Mouse (Mus musculus) liver, embryonic 14.5 days (tissue): ENCODE data around the gene Trim14. TPM values are rescaled to one million over a fixed set of nuclear protein-coding genes. Genes with fewer than 3 reads are reported as not detected.

Experiments used
- ATAC-seq: fragments of 200-750 bp; cut with Nextera tagmentation; 2 replicates; pipeline ENCODE4 v1.8.0; 2017; ENCODE audit warnings: moderate number of reproducible peaks, mild to moderate bottlenecking, moderate library complexity; ENCODE audit not compliant: insufficient read depth
- DNase-seq, 3 experiments: peaks; one replicate each; pipeline ENCODE4 v3.0.0-alpha.2; 2012 to 2013; ENCODE audit warnings: low read depth in 3 of 3, low spot score in 3 of 3
- H3K27ac ChIP-seq: fragments of 300-500 bp; sonication (generic); 2 replicates; pipeline ENCODE4 v1.5.1; 2014; ENCODE audit warnings: moderate library complexity, mild to moderate bottlenecking, control low read depth, inconsistent platforms
- H3K27me3 ChIP-seq: fragments of 300-500 bp; sonication (generic); 2 replicates; pipeline ENCODE4 v1.6.1; 2014; ENCODE audit warnings: mild to moderate bottlenecking, low read length, moderate library complexity; ENCODE audit not compliant: control insufficient read depth, insufficient read depth
- H3K36me3 ChIP-seq: fragments of 300-500 bp; sonication (generic); replicated peaks from 2 replicates; pipeline ENCODE4 v1.6.1; 2014; ENCODE audit warnings: low read depth; ENCODE audit not compliant: control insufficient read depth, insufficient read depth
- H3K4me1 ChIP-seq, 2 experiments: fragments of 200-500 bp in 1 of 2; fragments of 300-500 bp in 1 of 2; sonication (generic) in 1 of 2; replicated peaks; 2 replicates each; pipeline ENCODE4 v1.6.1; 2012 to 2014; ENCODE audit warnings: antibody characterized with exemption in 1 of 2, inconsistent platforms in 1 of 2, low read length in 1 of 2; ENCODE audit not compliant: control insufficient read depth in 2 of 2, insufficient read depth in 2 of 2
- H3K4me2 ChIP-seq: fragments of 300-500 bp; sonication (generic); 2 replicates; pipeline ENCODE4 v1.6.1; 2014; ENCODE audit warnings: low read depth, mild to moderate bottlenecking, control low read depth, moderate library complexity
- H3K4me3 ChIP-seq, 2 experiments: fragments of 200-500 bp in 1 of 2; fragments of 300-500 bp in 1 of 2; sonication (generic) in 1 of 2; 2 replicates each; pipeline ENCODE4 v1.5.1; 2012 to 2014; ENCODE audit warnings: low read depth in 2 of 2, low read length in 2 of 2, mild to moderate bottlenecking in 2 of 2, control low read depth in 1 of 2, inconsistent platforms in 1 of 2, moderate library complexity in 1 of 2; ENCODE audit not compliant: insufficient read depth in 1 of 2
- H3K9ac ChIP-seq: fragments of 300-500 bp; sonication (generic); replicated peaks from 2 replicates; pipeline ENCODE4 v1.6.1; 2014; ENCODE audit warnings: mild to moderate bottlenecking, control low read depth, moderate library complexity
- H3K9me3 ChIP-seq: fragments of 300-500 bp; sonication (generic); 2 replicates; pipeline ENCODE4 v1.6.1; 2016; ENCODE audit warnings: low read length, mixed read lengths; ENCODE audit not compliant: control insufficient read depth
- CTCF ChIP-seq: IDR thresholded peaks from 2 replicates; pipeline ENCODE4 v1.5.1; 2016; ENCODE audit warnings: antibody characterized with exemption, low read depth, control low read depth
- EP300 ChIP-seq: IDR thresholded peaks from 2 replicates; pipeline ENCODE4 v1.6.1; 2016; ENCODE audit warnings: antibody characterized with exemption, low read depth
- WGBS: fragments of 180-500 bp; shearing (Covaris S2); extraction: QIAGEN DNeasy Blood & Tissue Kit; methylation state at CpG from one replicate; pipeline ENCODE4 v1.1.7; 2014; ENCODE audit not compliant: insufficient replicate concordance; 5-methylcytosine and 5-hydroxymethylcytosine counted together
- polyA plus RNA-seq, 2 experiments: library from polyadenylated mRNA; depleted of rRNA in 1 of 2; stranded (reverse) in 1 of 2; unstranded in 1 of 2; fragments of >200 nt; fragmentation: Nextera tagmentation in 1 of 2; extraction: Ambion mirVana in 1 of 2; gene quantifications; 2 replicates each; pipeline versions ENCODE4 v1.2.1 to v1.2.3; 2012 to 2014

The Trim14 gene
- polyA plus RNA-seq, 2 experiments, result 4.1 to 7.5 TPM

DNA sequence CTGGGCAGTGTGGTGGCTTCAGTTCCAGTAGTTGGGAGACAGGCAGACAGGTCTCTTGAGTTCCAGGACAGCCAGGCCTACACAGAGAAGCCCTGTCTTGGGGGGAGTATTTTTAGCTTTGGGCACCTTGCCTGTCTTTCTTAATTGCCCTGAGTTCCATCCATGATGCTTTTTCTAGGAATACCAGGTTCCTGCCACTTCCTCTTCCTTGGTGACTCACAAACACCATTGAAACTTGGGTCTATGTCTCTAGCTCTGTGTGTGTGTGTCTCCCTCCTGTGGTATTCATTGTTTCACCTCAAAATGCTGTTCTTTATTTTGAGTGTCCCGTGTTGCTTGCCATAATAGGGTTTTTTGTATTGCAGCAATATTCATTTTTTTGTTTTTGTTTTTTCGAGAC is 77.5 kb downstream of the Trim14 start:
- Histone ChIP-seq H3K4me3 (no peak overlapping the region), H3K9me3 (no peaks in the 10 kb centered on the region), H3K9ac (0 out of 2 replicates have a peak overlapping the region, but pooled peaks have one; percentile 2), H3K27ac (peak overlapping the region; percentile 57), H3K4me2 (peak overlapping the region; percentile 99; the same call in 1 of the 2 replicates), H3K27me3 (no peaks in the 10 kb centered on the region), H3K36me3 (peaks cover 91% of the 10 kb centered on the region), H3K4me1 (peaks cover 47 to 51% of the 10 kb centered on the region in 2 experiments)
- WGBS, result 83% methylated on average over 2 of the region's 2 CpGs
- no peak for ATAC-seq
- no peak for DNase-seq
- no peak for TF ChIP-seq CTCF

DNA sequence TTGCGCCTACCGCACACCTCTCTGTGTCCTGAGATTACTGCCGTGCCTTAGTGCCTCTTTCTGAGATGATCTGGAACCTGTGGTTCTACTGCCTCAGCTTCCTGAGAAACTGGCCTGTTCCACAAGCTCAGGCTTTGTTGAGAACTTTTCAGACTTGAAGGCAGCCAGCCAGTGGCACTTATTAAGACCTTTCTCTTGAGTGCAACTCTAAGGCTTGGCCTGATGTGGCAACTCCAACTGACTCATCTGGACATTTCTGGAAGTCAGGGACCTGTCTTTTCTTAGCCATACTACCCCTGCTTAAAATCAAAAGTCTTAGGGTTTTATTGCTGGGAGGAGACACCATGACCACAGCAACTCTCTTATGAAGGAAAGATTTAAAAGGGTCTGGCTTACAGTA is 78.8 kb downstream of the Trim14 start:
- WGBS, result 67% methylated on average over 3 of the region's 3 CpGs
- Histone ChIP-seq H3K4me3 (peak overlapping the region in 1 of 2 experiments; percentile 17; a peak in 2 of 4 replicates), H3K27ac (peak overlapping the region; percentile 90), H3K27me3 (no peaks in the 10 kb centered on the region), H3K4me2 (peak overlapping the region; percentile 99), H3K9ac (peak overlapping the region; percentile 31; the same call in 1 of the 2 replicates), H3K9me3 (no peaks in the 10 kb centered on the region), H3K36me3 (peaks cover 86% of the 10 kb centered on the region), H3K4me1 (peaks cover 50 to 56% of the 10 kb centered on the region in 2 experiments)
- DNase-seq, result no peak
- no peak for ATAC-seq
- no peak for TF ChIP-seq EP300
- no peak for TF ChIP-seq CTCF

GRCm38 (mm10) chr4:46456762-46457161 is 79.2 kb downstream of the Trim14 start:
- 59% methylated on average over 4 of the region's 4 CpGs for WGBS
- peak overlapping the region; percentile 99 for H3K4me2 ChIP-seq
- no peak for ATAC-seq
- peak overlapping the region; percentile 90 for H3K27ac ChIP-seq
- TF ChIP-seq EP300 (no peak), CTCF (no peak)
- peak overlapping the region; percentile 31 for H3K9ac ChIP-seq
- peaks cover 50 to 56% of the 10 kb centered on the region in 2 experiments for H3K4me1 ChIP-seq
- no peaks in the 10 kb centered on the region for H3K9me3 ChIP-seq
- no peaks in the 10 kb centered on the region for H3K27me3 ChIP-seq
- peak overlapping the region in 1 of 2 experiments; percentile 17; a peak in 2 of 4 replicates for H3K4me3 ChIP-seq
- peaks cover 82% of the 10 kb centered on the region for H3K36me3 ChIP-seq
- DNase-seq, result no peak

DNA sequence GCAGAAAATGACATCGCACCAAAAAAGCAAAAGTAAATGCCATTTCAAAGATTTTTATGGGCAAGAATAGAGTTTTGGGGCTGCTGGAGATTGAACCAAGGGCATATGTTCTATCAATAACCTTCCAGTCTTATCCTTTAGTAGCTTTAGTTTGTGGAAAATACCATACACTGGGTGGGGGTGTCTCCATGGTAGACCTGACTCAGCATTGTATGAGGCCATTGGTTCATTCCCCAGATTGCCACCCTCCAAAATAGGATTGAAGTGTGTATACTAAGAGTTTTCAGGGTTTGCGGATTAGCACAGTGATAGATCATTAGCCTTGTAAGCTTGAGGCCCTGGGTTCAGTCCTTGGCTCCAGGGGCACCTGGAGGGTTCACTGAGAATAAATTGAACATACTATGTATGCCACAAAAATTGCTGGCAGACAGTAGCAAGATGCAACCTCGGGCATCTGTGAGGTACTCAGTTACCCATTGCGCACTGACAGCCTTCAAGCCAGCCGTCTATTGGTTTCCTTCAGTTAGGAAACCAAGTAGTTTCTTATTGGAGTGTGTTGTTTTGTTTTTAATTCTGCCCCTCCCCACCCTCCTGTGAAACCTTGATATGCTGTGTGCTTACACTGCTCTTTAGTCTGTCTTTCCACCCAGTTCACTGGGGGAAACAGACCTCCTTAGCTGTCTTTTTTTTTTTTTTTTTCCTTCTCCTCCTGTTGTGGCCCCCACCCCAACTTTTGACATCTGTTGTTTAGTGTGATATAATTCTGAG is 81.7 kb downstream of the Trim14 start:
- Histone ChIP-seq H3K4me1 (peaks cover 61 to 63% of the 10 kb centered on the region in 2 experiments), H3K4me2 (peak overlapping the region; percentile 99), H3K9me3 (no peaks in the 10 kb centered on the region), H3K9ac (peak overlapping the region; percentile 100), H3K27me3 (no peaks in the 10 kb centered on the region), H3K27ac (peak overlapping the region; percentile 90), H3K4me3 (peak overlapping the region; percentile 95 to 99), H3K36me3 (peaks cover 57% of the 10 kb centered on the region)
- ATAC-seq (peak; percentile 14; the same call in 1 of the 2 replicates), DNase-seq (peak in 1 of 3 experiments; percentile 66)
- WGBS, result 29% methylated on average over 5 of the region's 5 CpGs
- TF ChIP-seq CTCF (no peak), EP300 (peak; percentile 45; the same call in 1 of the 2 replicates)
